Comparison of ENCODE assay signal across 16 mouse cellular contexts in genomic region chr11:118452955-118453354, GRCm38 (mm10). TPM values are rescaled to one million over a fixed set of nuclear protein-coding genes. Genes with fewer than 3 reads are reported as not detected.
A peak's percentile ranks its signal among the peaks of the same experiment; 100 is the strongest.
DNase-seq lines count a peak whose midpoint lies in the region.
"Had no signal": no experiment of that assay in that cellular context is flagged by ENCODE, and none has a peak within 500 bp of the region (broad histone marks: within the 10 kb centered on the region; RNA-seq: fewer than 3 reads in every experiment).

No protein-coding gene starts in this region.

- intact Hi-C loops in gastrocnemius, postnatal 14 days (cut with DNase I; ENCODE audit: low total_unique reads): no loop called here

- peak; percentile 59 for DNase-seq in adrenal gland, postnatal 14 days
- no peak for DNase-seq in adrenal gland, adult 2 months
- peak; percentile 53 for DNase-seq in gastrocnemius, adult 18-20 months (ENCODE audit: low spot score)
- no peak for DNase-seq in gastrocnemius, adult 8-10 months (ENCODE audit: low spot score in 2 of 2)
- DNase-seq in gastrocnemius, postnatal 14 days: peak; percentile 46
- DNase-seq in gastrocnemius, postnatal 10 days: no peak
- DNase-seq: adrenal gland, postnatal 10 days; B cell, adult 2 months; cerebellum, adult 11-12 months; cerebellum, adult 2 months; cerebellum, adult 9-10 months; cerebellum, postnatal 10 days; cerebellum, postnatal 25 days had no signal

RNA-seq across cellular contexts. Expression of gene Engase, which starts 23.7 kb away (rescaled TPM):
- total RNA-seq in adrenal gland, postnatal 14 days (2021): 12.1 and 12.4 TPM in 2 replicates
- 10 to 100 TPM; 10.1 to 17.1 TPM for total RNA-seq in adrenal gland, adult 2 months (2021)
- polyA plus RNA-seq in adrenal gland, adult 2 months (2012; rRNA removed): 26.4 and 40.6 TPM in 2 replicates
- 1 to 10 TPM; 3.5 to 4.1 TPM for total RNA-seq in gastrocnemius, adult 18-20 months (2021)
- total RNA-seq in gastrocnemius, adult 8-10 months (2022): 1 to 10 TPM; 4.3 to 6.8 (median 4.5) TPM
- total RNA-seq in gastrocnemius, postnatal 14 days (2021): 10 to 100 TPM; 13.1 to 13.5 TPM
- total RNA-seq in gastrocnemius, postnatal 10 days (2021): 10 to 100 TPM; 16.6 to 17.3 TPM

RNA-seq across cellular contexts. Expression of gene C1qtnf1, which starts 25.0 kb away (rescaled TPM):
- total RNA-seq in adrenal gland, postnatal 14 days (2021): 23.7 and 29.2 TPM in 2 replicates
- 10 to 100 TPM; 14.8 to 24.8 TPM for total RNA-seq in adrenal gland, adult 2 months (2021)
- 14.6 and 17.9 TPM in 2 replicates for polyA plus RNA-seq in adrenal gland, adult 2 months (2012; rRNA removed)
- 1 to 10 TPM; 6.6 to 6.9 TPM for total RNA-seq in gastrocnemius, adult 18-20 months (2021)
- 1 to 10 TPM; 4.0 to 8.9 (median 6.3) TPM for total RNA-seq in gastrocnemius, adult 8-10 months (2022)
- 10 to 100 TPM; 26.4 to 30.2 TPM for total RNA-seq in gastrocnemius, postnatal 14 days (2021)
- 10 to 100 TPM; 31.8 to 37.4 TPM for total RNA-seq in gastrocnemius, postnatal 10 days (2021)
- polyA plus RNA-seq: activated CD4-positive, CD25-positive, alpha-beta regulatory T cell, adult 4 months; CD4-positive, CD25-positive, alpha-beta regulatory T cell, adult 4 months; G1E had no signal

RNA-seq across cellular contexts. Expression of gene Cant1, which starts 34.1 kb away (rescaled TPM):
- total RNA-seq in adrenal gland, postnatal 14 days (2021): 25.3 and 28.4 TPM in 2 replicates
- 10 to 100 TPM; 28.8 to 35.6 TPM for total RNA-seq in adrenal gland, adult 2 months (2021)
- polyA plus RNA-seq in adrenal gland, adult 2 months (2012; rRNA removed): 59.5 and 66.8 TPM in 2 replicates
- total RNA-seq in gastrocnemius, adult 18-20 months (2021): 10 to 100 TPM; 10.7 to 11.9 TPM
- total RNA-seq in gastrocnemius, adult 8-10 months (2022): 10 to 100 TPM in 3 of 4 experiments, 1 to 10 TPM in 1; 9.6 to 11.8 (median 11.0) TPM
- 10 to 100 TPM; 11.0 to 11.7 TPM for total RNA-seq in gastrocnemius, postnatal 14 days (2021)
- 10 to 100 TPM; 13.1 to 14.9 TPM for total RNA-seq in gastrocnemius, postnatal 10 days (2021)

RNA-seq across cellular contexts. Expression of gene Lgals3bp, which starts 51.1 kb away (rescaled TPM):
- 51.1 and 59.7 TPM in 2 replicates for total RNA-seq in adrenal gland, postnatal 14 days (2021)
- 100 to 1,000 TPM in 1 of 2 experiments, 10 to 100 TPM in 1; 92.7 to 160 TPM for total RNA-seq in adrenal gland, adult 2 months (2021)
- 336 and 430 TPM in 2 replicates for polyA plus RNA-seq in adrenal gland, adult 2 months (2012; rRNA removed)
- 10 to 100 TPM; 15.8 to 17.1 TPM for total RNA-seq in gastrocnemius, adult 18-20 months (2021)
- total RNA-seq in gastrocnemius, adult 8-10 months (2022): 10 to 100 TPM; 12.3 to 16.0 (median 14.3) TPM
- 10 to 100 TPM; 11.0 to 11.9 TPM for total RNA-seq in gastrocnemius, postnatal 14 days (2021)
- total RNA-seq in gastrocnemius, postnatal 10 days (2021): 10 to 100 TPM; 10.7 to 18.2 TPM

Comparison
In these comparisons a context has a peak if more than half of its experiments do, and no peak if none do; other contexts are left out.
1. DNase-seq: peak in adrenal gland, postnatal 14 days (single experiment), gastrocnemius, adult 18-20 months (single experiment) and gastrocnemius, postnatal 14 days (single experiment); none in adrenal gland, adult 2 months (single experiment), gastrocnemius, adult 8-10 months (0 of 2) and gastrocnemius, postnatal 10 days (single experiment).